In genomic region chr4:28813551-28814475, GRCm38 (mm10) we compare ENCODE assay signal across 7 mouse cellular contexts. TPM values are rescaled to one million over a fixed set of nuclear protein-coding genes. Genes with fewer than 3 reads are reported as not detected.
A peak's percentile ranks its signal among the peaks of the same experiment; 100 is the strongest.
DNase-seq lines count a peak whose midpoint lies in the region; ATAC-seq and TF ChIP-seq lines count a peak whose summit lies in the region.

No protein-coding gene starts in this region.

- peak; percentile 32; the same call in 1 of the 2 replicates for ATAC-seq in hindbrain, embryonic 15.5 days (ENCODE audit: low FRiP score, low read depth)
- ATAC-seq in midbrain, embryonic 12.5 days (ENCODE audit: low FRiP score, low read depth) = peak; percentile 36
- peak; percentile 4; the same call in 1 of the 2 replicates for ATAC-seq in stomach, embryonic 15.5 days (ENCODE audit: insufficient read depth, low FRiP score, low read depth)

- 0 out of 2 replicates have a peak, but pooled peaks cover 6% of the 10 kb centered on the region for H3K4me1 ChIP-seq in hindbrain, embryonic 15.5 days (replicated peaks)
- H3K4me1 ChIP-seq in midbrain, embryonic 12.5 days = no peaks in the 10 kb centered on the region
- H3K4me1 ChIP-seq in stomach, embryonic 15.5 days = no peaks in the 10 kb centered on the region

- H3K9me3 ChIP-seq in hindbrain, embryonic 15.5 days = no peaks in the 10 kb centered on the region
- no peaks in the 10 kb centered on the region for H3K9me3 ChIP-seq in midbrain, embryonic 12.5 days
- H3K9me3 ChIP-seq in stomach, embryonic 15.5 days = no peaks in the 10 kb centered on the region

- peak overlapping the region; percentile 87 for H3K4me3 ChIP-seq in gastrocnemius, adult 2 months
- peak overlapping the region; percentile 69 for H3K4me3 ChIP-seq in hindbrain, embryonic 15.5 days
- H3K4me3 ChIP-seq in midbrain, embryonic 12.5 days = peak overlapping the region; percentile 84
- peak overlapping the region; percentile 74 for H3K4me3 ChIP-seq in stomach, embryonic 15.5 days (replicated peaks)

- peak overlapping the region; percentile 61 for H3K4me2 ChIP-seq in hindbrain, embryonic 15.5 days
- H3K4me2 ChIP-seq in midbrain, embryonic 12.5 days (replicated peaks) = peak overlapping the region; percentile 73
- peak overlapping the region; percentile 96 for H3K4me2 ChIP-seq in stomach, embryonic 15.5 days

- peak overlapping the region; percentile 61 for H3K27ac ChIP-seq in gastrocnemius, adult 2 months
- H3K27ac ChIP-seq in hindbrain, embryonic 15.5 days (replicated peaks) = peak overlapping the region; percentile 94
- H3K27ac ChIP-seq in midbrain, embryonic 12.5 days (replicated peaks) = peak overlapping the region; percentile 95
- H3K27ac ChIP-seq in stomach, embryonic 15.5 days = peak overlapping the region; percentile 90

- DNase-seq in adrenal gland, postnatal 14 days = peak; percentile 41
- DNase-seq in cerebellum, postnatal 25 days = peak; percentile 74 to 75
- DNase-seq in gastrocnemius, adult 2 months = peak; percentile 49
- peak; percentile 58 to 66 for DNase-seq in left cerebral cortex, postnatal 36 days (ENCODE audit: low spot score in 2 of 2)

- H3K27me3 ChIP-seq in hindbrain, embryonic 15.5 days = no peaks in the 10 kb centered on the region
- peaks cover 4% of the 10 kb centered on the region; the same call in 1 of the 2 replicates for H3K27me3 ChIP-seq in midbrain, embryonic 12.5 days
- H3K27me3 ChIP-seq in stomach, embryonic 15.5 days (replicated peaks) = no peaks in the 10 kb centered on the region

- H3K9ac ChIP-seq in hindbrain, embryonic 15.5 days = peak overlapping the region; percentile 80
- peak overlapping the region; percentile 84 for H3K9ac ChIP-seq in midbrain, embryonic 12.5 days (replicated peaks)
- H3K9ac ChIP-seq in stomach, embryonic 15.5 days = peak overlapping the region; percentile 61

- no peak for TF ChIP-seq CTCF in gastrocnemius, adult 2 months (IDR thresholded peaks at IDR 0.05)

- no peaks in the 10 kb centered on the region for H3K36me3 ChIP-seq in hindbrain, embryonic 15.5 days
- no peaks in the 10 kb centered on the region for H3K36me3 ChIP-seq in midbrain, embryonic 12.5 days
- no peaks in the 10 kb centered on the region for H3K36me3 ChIP-seq in stomach, embryonic 15.5 days

- WGBS in hindbrain, embryonic 15.5 days = under 1% methylated on average over 84 of the region's 94 CpGs
- WGBS in midbrain, embryonic 12.5 days = under 1% methylated on average over 84 of the region's 94 CpGs
- WGBS in stomach, embryonic 15.5 days = under 1% methylated on average over 84 of the region's 94 CpGs

- intact Hi-C loops in gastrocnemius, adult 2 months (cut with DNase I) = no loop called here
- intact Hi-C loops in left cerebral cortex, postnatal 36 days (cut with DNase I) = loop anchor here (5.0 to 10.0 kb wide), 3 partner anchors 118 to 1879 kb away; no protein-coding TSS in a partner anchor

RNA-seq across cellular contexts. Expression of gene Epha7, which starts 0.9 kb away (rescaled TPM):
- 2.4 and 3.1 TPM in 2 replicates for total RNA-seq in adrenal gland, postnatal 14 days (2021)
- 1 to 10 TPM; 1.6 to 2.4 TPM for total RNA-seq in gastrocnemius, adult 2 months (2021)
- 61.0 and 64.4 TPM in 2 replicates for polyA plus RNA-seq in hindbrain, embryonic 15.5 days (2015; fragmentation: Nextera tagmentation; extraction: Ambion mirVana)
- 10 to 100 TPM; 83.7 to 86.0 TPM for total RNA-seq in left cerebral cortex, postnatal 36 days (2021)
- 74.4 and 88.5 TPM in 2 replicates for polyA plus RNA-seq in midbrain, embryonic 12.5 days (2016; fragmentation: Nextera tagmentation; extraction: Ambion mirVana)
- polyA plus RNA-seq in stomach, embryonic 15.5 days (2015; fragmentation: Nextera tagmentation; extraction: Ambion mirVana) = 21.8 and 23.6 TPM in 2 replicates

Comparison
In these comparisons a context has a peak if more than half of its experiments do, and no peak if none do; other contexts are left out.
1. Peak in every context shown above with its lines: DNase-seq, ATAC-seq, H3K4me3 ChIP-seq and H3K27ac ChIP-seq.
2. RNA of gene Epha7, which starts 0.9 kb away (total RNA-seq): 83.7 to 86.0 TPM in left cerebral cortex, postnatal 36 days; 2.4 to 3.1 TPM in adrenal gland, postnatal 14 days and 1.6 to 2.4 TPM in gastrocnemius, adult 2 months; every median in the first group is over 10 times any median in the second.